Mouse (Mus musculus) olfactory bulb, adult 2 months (tissue): ENCODE results near the gene Relt. TPM values are rescaled to one million over a fixed set of nuclear protein-coding genes. Genes with fewer than 3 reads are reported as not detected.

Experiments
- H3K27ac ChIP-seq: fragments of 200-500 bp; 2 replicates; pipeline ENCODE4 v1.5.1; 2012; ENCODE audit warnings: low read depth, low read length; ENCODE audit not compliant: insufficient read depth
- H3K4me1 ChIP-seq: fragments of 200-500 bp; 2 replicates; pipeline ENCODE4 v1.6.1; 2012; ENCODE audit warnings: low read length; ENCODE audit not compliant: control insufficient read depth, insufficient read depth
- H3K4me3 ChIP-seq: fragments of 200-500 bp; 2 replicates; pipeline ENCODE4 v1.5.1; 2012; ENCODE audit warnings: mild to moderate bottlenecking, low read depth, low read length, moderate library complexity; ENCODE audit not compliant: insufficient read depth
- CTCF ChIP-seq: fragments of 200-500 bp; IDR thresholded peaks from 2 replicates; pipeline ENCODE4 v1.5.1; 2012; ENCODE audit warnings: low read depth, mild to moderate bottlenecking, low read length, moderate library complexity; ENCODE audit not compliant: insufficient read depth
- POLR2A ChIP-seq: fragments of 200-500 bp; IDR thresholded peaks from 2 replicates; pipeline ENCODE4 v1.6.1; 2012; ENCODE audit warnings: mild to moderate bottlenecking, low read depth, low read length, moderate library complexity; ENCODE audit not compliant: insufficient read depth
- WGBS: fragments of 180-500 bp; shearing (Covaris S2); methylation state at CpG from one replicate; pipeline ENCODE4 v1.1.7; 2018; 5-methylcytosine and 5-hydroxymethylcytosine counted together
- polyA plus RNA-seq: library from polyadenylated mRNA; stranded (reverse); fragments of >200 nt; gene quantifications from 2 replicates; pipeline ENCODE4 v1.2.4, GENCODE M21; 2012; ENCODE audit warnings: low replicate concordance; ENCODE audit not compliant: missing spikeins, insufficient read depth, insufficient read length

Gene Relt
- polyA plus RNA-seq, 1 experiment: not detected

DNA sequence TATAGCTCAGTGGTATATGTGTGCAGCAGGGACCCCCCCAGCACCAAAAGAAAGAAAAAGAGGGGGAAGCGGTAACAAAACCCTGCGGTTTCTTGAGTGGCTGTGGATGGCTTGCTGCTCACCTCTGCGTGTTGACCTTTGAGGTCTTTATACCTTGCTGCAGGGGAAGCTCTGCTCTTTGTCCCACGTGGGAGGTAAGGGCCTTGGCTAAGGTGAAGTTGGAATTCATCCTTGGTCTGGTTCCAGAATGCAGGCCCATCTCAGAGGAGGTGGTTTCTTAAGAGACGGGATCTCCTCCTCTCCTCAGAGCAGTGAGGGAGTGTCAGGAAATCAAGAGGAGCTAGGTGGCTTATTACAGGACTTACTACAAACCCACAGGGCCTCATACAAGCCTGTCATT is 21.1 kb downstream of the Relt start:
- H3K27ac ChIP-seq: no peak overlapping the region
- TF ChIP-seq CTCF: no peak
- TF ChIP-seq POLR2A: no peak
- peaks cover 2% of the 10 kb centered on the region for H3K4me1 ChIP-seq
- no peak overlapping the region for H3K4me3 ChIP-seq
- 89% methylated on average over 5 of the region's 5 CpGs for WGBS

DNA sequence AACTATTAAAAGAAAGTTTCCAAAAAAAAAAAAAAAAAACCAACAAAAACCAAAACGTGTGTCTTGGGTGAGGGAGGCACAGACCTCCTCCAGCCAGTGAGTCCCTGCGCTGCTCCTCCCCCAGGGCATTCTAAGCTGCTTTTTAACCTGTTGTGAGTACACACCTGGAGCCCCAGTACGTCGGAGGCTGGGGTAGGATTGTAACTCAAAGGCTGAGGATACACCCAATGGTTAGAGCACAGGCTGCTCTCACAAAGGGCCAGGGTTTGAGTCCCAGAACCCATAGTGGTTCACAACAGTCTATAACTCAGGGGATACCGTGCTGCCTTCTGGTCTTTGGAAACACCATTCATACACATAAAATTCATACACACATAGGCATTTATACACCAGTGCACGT is 21.6 kb downstream of the Relt start:
- Histone ChIP-seq H3K4me1 (peaks cover 2% of the 10 kb centered on the region), H3K4me3 (no peak overlapping the region), H3K27ac (no peak overlapping the region)
- 94% methylated on average over 6 of the region's 6 CpGs for WGBS
- TF ChIP-seq POLR2A: no peak
- no peak for TF ChIP-seq CTCF

DNA sequence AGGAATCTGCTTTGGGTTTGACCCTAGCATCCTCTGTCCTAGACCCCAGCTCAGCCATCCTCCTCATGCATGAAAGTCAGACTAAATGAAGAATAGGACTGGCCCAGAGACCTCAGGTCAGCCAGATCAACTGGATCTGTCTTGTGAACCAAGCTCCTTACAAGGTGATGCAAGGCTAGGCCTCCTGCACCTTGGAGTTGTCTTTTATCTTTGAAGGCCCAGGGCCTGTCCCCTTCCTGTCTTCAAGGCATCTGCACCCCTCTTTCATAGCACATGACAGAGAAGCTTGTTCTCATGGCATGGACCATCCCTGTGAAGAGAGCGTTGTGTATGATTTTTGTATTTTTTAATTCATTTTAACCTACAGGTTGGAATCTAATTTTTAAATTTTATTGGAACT is 22.3 kb downstream of the Relt start:
- no peak overlapping the region for H3K27ac ChIP-seq
- 95% methylated on average over 1 of the region's 1 CpGs for WGBS
- TF ChIP-seq CTCF (no peak), POLR2A (no peak)
- H3K4me1 ChIP-seq: peaks cover 2% of the 10 kb centered on the region
- H3K4me3 ChIP-seq: no peak overlapping the region

DNA sequence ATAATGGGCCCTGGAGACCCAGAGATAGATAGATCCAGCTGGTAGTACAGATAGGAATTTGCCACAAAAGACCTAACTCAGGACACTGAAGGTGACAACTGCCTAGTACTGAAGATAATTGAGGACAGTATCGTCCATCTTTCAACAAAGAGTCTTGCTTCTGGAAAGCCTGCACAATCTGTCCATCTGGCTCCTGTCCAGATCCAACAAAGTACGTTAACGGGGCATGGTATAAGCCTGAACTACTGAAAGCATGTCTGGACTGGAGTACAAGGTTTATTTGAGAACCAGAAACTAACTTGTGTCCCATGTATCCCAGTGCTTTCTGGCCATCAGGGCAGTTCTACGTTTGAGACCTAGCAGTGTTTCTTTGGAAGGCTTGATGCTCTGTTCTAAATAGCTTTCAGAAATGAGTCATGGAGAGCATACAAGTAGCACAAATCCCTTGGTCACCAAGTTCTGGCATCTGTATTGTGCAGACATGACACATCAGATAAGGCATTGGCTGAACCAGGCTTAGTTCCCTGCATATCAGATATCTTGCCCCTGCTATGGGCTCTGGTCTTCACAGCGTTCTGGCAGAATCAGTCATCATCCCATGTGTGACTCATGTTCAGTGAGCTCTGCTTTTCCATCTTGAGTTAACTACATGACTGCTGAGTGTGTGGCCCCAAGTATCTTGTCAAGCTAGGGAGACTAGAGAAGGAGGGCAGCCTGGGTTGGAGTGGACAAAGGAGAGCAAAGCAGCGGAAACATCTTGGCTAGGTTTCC is 23.4 kb downstream of the Relt start:
- Histone ChIP-seq H3K4me3 (no peak overlapping the region), H3K4me1 (no peaks in the 10 kb centered on the region), H3K27ac (no peak overlapping the region)
- TF ChIP-seq CTCF (no peak), POLR2A (no peak)
- WGBS: 73% methylated on average over 6 of the region's 6 CpGs

DNA sequence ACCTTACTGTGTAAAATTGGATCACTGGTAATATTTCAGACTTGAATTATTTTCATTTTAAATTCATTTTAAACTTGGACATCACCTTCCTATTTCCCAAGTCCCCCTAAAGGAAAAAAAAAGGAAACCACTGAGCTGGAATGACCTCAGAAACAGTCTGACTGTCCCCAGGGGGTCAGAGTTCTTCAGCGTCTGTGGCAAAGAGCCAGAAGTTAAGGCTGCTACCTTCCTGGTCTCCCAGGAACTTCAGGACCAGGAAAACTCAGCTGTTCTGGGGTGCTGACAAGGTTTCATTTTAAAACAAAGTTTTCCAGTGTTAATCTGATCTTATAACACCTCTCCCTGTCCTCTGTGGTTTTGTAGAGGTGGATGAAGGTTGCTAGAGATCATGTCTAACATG is 25.5 kb downstream of the Relt start:
- WGBS: 61% methylated on average over 1 of the region's 1 CpGs
- Histone ChIP-seq H3K4me3 (no peak overlapping the region), H3K27ac (no peak overlapping the region), H3K4me1 (0 out of 2 replicates have a peak, but pooled peaks cover 2% of the 10 kb centered on the region)
- no peak for TF ChIP-seq CTCF
- no peak for TF ChIP-seq POLR2A

DNA sequence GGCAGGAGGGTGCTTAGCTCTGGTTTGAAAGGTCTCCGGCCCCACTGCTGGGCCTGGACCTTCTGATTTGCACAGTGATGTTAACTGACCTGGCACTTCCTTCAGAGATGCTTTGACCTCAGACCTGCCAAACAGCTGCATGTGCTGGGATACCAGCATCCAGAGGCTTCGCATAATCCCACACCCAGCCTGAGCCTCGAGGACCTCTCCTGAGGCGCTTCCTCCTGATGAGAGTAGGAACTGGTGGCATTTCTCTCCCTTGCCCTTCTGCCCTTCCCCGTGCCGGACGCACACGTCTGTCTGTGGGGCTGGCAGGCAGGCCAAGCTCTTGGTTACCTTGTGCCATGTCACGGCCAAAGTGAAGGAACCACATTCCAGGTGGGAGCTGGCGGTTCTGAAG is 26.6 kb downstream of the Relt start:
- no peak for TF ChIP-seq CTCF
- no peak for TF ChIP-seq POLR2A
- H3K27ac ChIP-seq: no peak overlapping the region
- 0 out of 2 replicates have a peak, but pooled peaks cover 2% of the 10 kb centered on the region for H3K4me1 ChIP-seq
- 92% methylated on average over 10 of the region's 10 CpGs for WGBS
- no peak overlapping the region for H3K4me3 ChIP-seq

DNA sequence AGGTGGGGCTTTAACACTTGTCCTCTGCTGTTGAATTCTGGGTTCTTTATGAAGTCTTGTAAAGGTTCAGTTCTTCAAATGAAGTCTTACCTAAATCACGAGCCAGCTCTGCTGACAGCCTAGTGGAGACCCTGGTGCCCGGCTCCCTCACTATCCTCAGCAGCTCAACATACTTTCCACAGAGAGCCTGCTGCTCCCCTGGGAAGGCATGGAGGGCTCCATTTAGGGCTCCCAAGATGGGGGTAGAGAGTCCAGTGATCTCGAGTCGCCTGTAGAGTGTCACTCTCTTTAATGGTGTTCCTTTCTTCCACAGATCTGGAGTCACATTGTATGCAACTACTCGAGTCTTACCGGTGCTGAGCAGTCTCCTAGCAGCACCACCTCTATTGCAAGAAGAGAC is 27.5 kb downstream of the Relt start:
- no peak overlapping the region for H3K4me3 ChIP-seq
- no peak overlapping the region for H3K27ac ChIP-seq
- 0 out of 2 replicates have a peak, but pooled peaks cover 2% of the 10 kb centered on the region for H3K4me1 ChIP-seq
- WGBS: 88% methylated on average over 6 of the region's 6 CpGs
- TF ChIP-seq CTCF (no peak), POLR2A (no peak)

DNA sequence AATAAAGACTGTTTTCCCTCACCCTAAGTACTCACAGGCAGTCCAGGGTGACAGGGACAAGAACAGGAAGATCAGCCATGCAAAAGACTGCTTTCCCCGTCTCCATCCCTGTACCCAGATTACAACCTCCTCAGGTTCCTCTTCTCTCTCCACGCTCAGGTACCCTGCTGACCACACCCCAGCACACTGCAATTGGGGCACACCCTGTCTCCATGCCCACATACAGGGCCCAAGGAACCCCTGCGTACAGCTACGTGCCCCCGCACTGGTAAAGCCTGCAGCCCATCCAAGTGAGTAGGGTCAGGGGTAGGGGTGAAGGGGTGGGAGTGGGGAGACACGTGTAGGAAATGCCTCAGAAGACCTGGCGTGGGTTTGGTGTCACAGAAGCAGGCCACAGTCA is 28.1 kb downstream of the Relt start:
- no peak overlapping the region for H3K4me3 ChIP-seq
- H3K27ac ChIP-seq: no peak overlapping the region
- 91% methylated on average over 7 of the region's 7 CpGs for WGBS
- 0 out of 2 replicates have a peak, but pooled peaks cover 2% of the 10 kb centered on the region for H3K4me1 ChIP-seq
- TF ChIP-seq POLR2A (no peak), CTCF (no peak)

DNA sequence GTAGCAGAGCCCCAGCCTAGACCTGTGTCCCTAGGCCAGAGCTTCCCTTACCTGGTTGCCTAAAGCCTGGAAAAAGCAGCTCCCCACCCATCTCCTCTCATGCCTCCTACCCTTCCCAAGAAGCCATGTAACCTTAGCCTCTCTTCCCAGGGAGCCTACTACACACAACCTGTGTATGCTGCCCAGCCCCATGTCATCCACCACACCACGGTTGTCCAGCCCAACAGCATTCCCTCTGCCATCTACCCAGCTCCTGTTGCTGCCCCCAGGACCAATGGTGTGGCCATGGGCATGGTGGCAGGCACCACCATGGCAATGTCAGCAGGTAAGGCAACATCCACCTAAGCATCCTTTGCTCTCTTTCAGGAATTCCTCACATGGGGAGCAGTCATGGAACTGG is 29.4 kb downstream of the Relt start:
- H3K4me1 ChIP-seq: 0 out of 2 replicates have a peak, but pooled peaks cover 2% of the 10 kb centered on the region
- TF ChIP-seq POLR2A (no peak), CTCF (no peak)
- H3K27ac ChIP-seq: no peak overlapping the region
- 93% methylated on average over 1 of the region's 1 CpGs for WGBS
- no peak overlapping the region for H3K4me3 ChIP-seq
